Mouse (Mus musculus) lung, adult 2 months (tissue): ENCODE data around the gene Kars. TPM values are rescaled to one million over a fixed set of nuclear protein-coding genes. Genes with fewer than 3 reads are reported as not detected.

Experiments used
- DNase-seq: peaks from one replicate; pipeline ENCODE4 v3.0.0; 2022
- H3K4me1 ChIP-seq: fragments of 200-500 bp; 2 replicates; pipeline ENCODE4 v1.6.1; 2011; ENCODE audit warnings: low read length; ENCODE audit not compliant: control insufficient read depth, insufficient read depth
- H3K4me3 ChIP-seq: fragments of 200-500 bp; replicated peaks from 2 replicates; pipeline ENCODE3; 2011; ENCODE audit warnings: low read depth, mild to moderate bottlenecking, control low read depth, low read length; ENCODE audit errors: extremely low read depth
- CTCF ChIP-seq: fragments of 200-500 bp; IDR thresholded peaks from 2 replicates; pipeline ENCODE4 v1.5.1; 2011; ENCODE audit warnings: mild to moderate bottlenecking, low read length, control low read depth; ENCODE audit not compliant: insufficient read depth
- POLR2A ChIP-seq: fragments of 200-500 bp; IDR thresholded peaks from 2 replicates; pipeline ENCODE4 v1.6.1; 2011; ENCODE audit warnings: low read depth, mild to moderate bottlenecking, control low read depth, low read length, borderline replicate concordance; ENCODE audit errors: extremely low read depth
- WGBS: fragments of 180-500 bp; shearing (Covaris S2); methylation state at CpG from one replicate; pipeline ENCODE4 v1.1.7; 2018; 5-methylcytosine and 5-hydroxymethylcytosine counted together
- polyA plus RNA-seq: library from polyadenylated mRNA; depleted of rRNA; stranded (reverse); fragments of >200 nt; gene quantifications from 2 replicates; pipeline ENCODE4 v1.2.3, GENCODE M21; 2012

Kars gene
- polyA plus RNA-seq, 1 experiment: 42.2 TPM

GRCm38 (mm10) chr8:112030663-112031062 is 19.5 kb upstream of the Kars start:
- H3K4me1 ChIP-seq: no peaks in the 10 kb centered on the region
- DNase-seq: no peak
- TF ChIP-seq CTCF (no peak), POLR2A (no peak)
- WGBS: 50% methylated on average over 6 of the region's 6 CpGs
- no peak overlapping the region for H3K4me3 ChIP-seq

DNA sequence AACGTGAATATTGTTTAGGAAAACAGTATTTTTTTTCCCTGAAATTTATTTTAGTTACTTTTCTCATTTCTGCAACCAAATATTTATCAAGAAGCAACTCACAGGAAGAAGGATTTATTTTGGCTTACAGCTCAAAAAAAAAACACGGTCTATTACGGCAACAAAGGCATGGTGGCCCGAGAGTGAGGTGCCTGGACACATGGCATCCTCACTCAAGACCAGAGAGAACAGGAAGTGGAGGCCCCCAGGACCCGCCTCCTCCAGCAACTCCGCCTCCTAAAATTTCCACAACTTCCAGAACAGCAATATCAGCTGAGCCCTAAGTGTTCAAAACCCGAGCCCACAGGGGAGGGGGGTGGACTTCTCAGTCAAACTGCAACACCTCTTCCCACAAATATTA is 18.3 kb upstream of the Kars start:
- no peak overlapping the region for H3K4me3 ChIP-seq
- no peak for DNase-seq
- WGBS: 64% methylated on average over 7 of the region's 7 CpGs
- TF ChIP-seq CTCF: no peak
- no peak for TF ChIP-seq POLR2A
- H3K4me1 ChIP-seq: no peaks in the 10 kb centered on the region

DNA sequence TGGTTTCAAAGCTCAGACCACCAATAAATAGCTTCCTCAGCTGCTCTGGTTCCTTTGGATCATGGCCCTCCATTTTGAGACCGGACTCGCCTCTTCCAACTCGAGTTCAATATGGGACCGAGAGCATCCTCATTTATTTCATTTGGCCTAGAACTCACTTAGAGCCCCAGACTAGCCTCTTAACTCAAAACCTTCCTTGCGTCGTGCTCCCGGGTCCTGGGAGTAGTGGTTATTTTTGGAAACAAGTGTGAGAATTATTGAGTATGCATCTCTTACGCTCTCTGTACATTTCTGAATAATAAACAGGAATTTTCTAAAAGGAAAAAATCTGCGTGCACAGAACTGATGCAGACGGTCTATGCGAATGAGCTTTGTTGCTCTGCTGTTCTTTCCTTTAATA is 3.8 kb upstream of the Kars start, which contains the start of gene Gm6793:
Gene Gm6793 (minus strand): TSS at position 101 of the 400 bp plus-strand sequence.
- WGBS: 88% methylated on average over 11 of the region's 11 CpGs
- peaks cover 5% of the 10 kb centered on the region for H3K4me1 ChIP-seq
- no peak for DNase-seq
- no peak for TF ChIP-seq POLR2A
- no peak for TF ChIP-seq CTCF
- no peak within 1 kb of the TSS for H3K4me3 ChIP-seq

- Histone ChIP-seq H3K4me1 (peaks cover 5% of the 10 kb centered on the region), H3K4me3 (peak overlapping the region; percentile 90)
- peak; percentile 58 for DNase-seq
- no peak for TF ChIP-seq CTCF
- under 1% methylated on average over 40 of the region's 40 CpGs for WGBS
Observed at GRCm38 (mm10) chr8:112011816-112012242, 706 bp upstream of the Kars start.

DNA sequence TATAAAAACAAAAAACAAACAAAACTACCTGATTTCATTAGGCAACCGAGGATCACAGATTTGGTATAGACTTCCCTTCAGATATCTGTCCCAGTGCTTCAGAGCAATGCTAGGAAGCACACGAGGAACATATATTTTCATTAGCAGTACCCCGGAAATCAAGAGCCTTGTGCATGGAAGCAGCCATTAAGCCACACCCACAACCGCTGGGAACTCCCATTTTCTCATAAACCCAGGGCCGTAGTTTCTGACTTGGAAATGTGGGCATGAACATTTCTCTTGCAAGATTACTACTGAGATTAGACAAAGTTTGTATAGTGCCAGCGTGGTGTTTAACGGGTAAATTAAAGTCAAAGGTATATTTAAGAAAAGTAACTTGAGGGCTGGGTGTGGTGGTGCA is 1.6 kb downstream of the Kars start:
- TF ChIP-seq CTCF (no peak), POLR2A (no peak)
- Histone ChIP-seq H3K4me3 (no peak overlapping the region), H3K4me1 (peaks cover 5% of the 10 kb centered on the region)
- whole genome bisulfite sequencing: 87% methylated on average over 7 of the region's 7 CpGs
- DNase-seq: no peak

GRCm38 (mm10) chr8:112007669-112008068 is 3.5 kb downstream of the Kars start:
- 97% methylated on average over 2 of the region's 2 CpGs for whole genome bisulfite sequencing
- Histone ChIP-seq H3K4me3 (no peak overlapping the region), H3K4me1 (no peaks in the 10 kb centered on the region)
- no peak for DNase-seq
- TF ChIP-seq CTCF (no peak), POLR2A (no peak)

DNA sequence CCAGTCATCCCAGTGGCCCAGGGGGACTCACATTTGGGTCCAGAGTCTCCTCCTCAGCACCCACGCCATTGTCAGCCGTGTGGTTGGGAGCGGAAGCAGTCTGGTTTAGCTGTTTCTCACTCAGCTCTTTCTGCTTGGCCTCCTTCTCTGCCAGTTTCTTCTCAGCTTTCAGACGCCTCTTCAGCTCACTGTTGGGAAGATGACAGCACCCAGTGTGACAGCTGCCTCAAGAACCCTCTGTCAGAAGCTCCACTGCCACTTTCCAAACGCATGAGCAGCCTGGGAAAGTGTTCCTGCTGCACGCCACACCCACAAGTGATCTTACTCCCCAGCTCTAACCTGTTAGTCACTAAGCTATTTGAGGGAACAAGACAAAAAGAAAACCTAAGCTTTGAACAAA is 5.5 kb downstream of the Kars start:
- WGBS: 90% methylated on average over 6 of the region's 6 CpGs
- Histone ChIP-seq H3K4me1 (no peaks in the 10 kb centered on the region), H3K4me3 (no peak overlapping the region)
- DNase-seq: no peak
- TF ChIP-seq CTCF (no peak), POLR2A (no peak)

- no peak overlapping the region for H3K4me3 ChIP-seq
- H3K4me1 ChIP-seq: no peaks in the 10 kb centered on the region
- TF ChIP-seq CTCF (no peak), POLR2A (no peak)
- DNase-seq: no peak
Observed at GRCm38 (mm10) chr8:112004754-112005153, 6.4 kb downstream of the Kars start.

DNA sequence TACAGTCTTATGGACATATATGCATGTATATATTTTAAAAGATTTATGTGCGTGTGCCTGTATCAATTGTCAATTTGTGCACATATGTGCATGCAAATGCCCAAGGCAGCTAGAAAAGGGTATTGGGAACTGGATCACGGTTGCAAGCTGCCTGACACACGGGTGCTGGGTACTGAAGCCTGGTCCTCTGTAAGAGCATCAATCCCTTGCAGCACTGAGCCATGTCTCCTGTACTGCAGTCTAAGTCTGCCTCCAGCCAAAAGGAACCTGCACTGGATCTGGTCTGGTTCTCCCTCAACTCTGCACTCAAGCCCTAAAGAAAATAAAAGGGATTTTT is 18.5 kb downstream of the Kars start:
- DNase-seq: no peak
- Histone ChIP-seq H3K4me1 (no peaks in the 10 kb centered on the region), H3K4me3 (no peak overlapping the region)
- TF ChIP-seq POLR2A: no peak
- no peak for TF ChIP-seq CTCF
- WGBS: 67% methylated on average over 3 of the region's 3 CpGs

GRCm38 (mm10) chr8:111992013-111992702 is 19.0 kb downstream of the Kars start, which contains the start of gene Adat1:
Gene Adat1, minus strand, starts transcription at chr8:111992302.
- DNase-seq: peak; percentile 82
- Histone ChIP-seq H3K4me1 (no peaks in the 10 kb centered on the region), H3K4me3 (peak within 1 kb of the TSS; percentile 96)
- no peak for TF ChIP-seq CTCF
- peak; percentile 73; the same call in 1 of the 2 replicates for TF ChIP-seq POLR2A
- 4% methylated on average over 33 of the region's 33 CpGs for WGBS
